2 mouse cellular contexts compared by ENCODE assay signal in the genomic region with DNA sequence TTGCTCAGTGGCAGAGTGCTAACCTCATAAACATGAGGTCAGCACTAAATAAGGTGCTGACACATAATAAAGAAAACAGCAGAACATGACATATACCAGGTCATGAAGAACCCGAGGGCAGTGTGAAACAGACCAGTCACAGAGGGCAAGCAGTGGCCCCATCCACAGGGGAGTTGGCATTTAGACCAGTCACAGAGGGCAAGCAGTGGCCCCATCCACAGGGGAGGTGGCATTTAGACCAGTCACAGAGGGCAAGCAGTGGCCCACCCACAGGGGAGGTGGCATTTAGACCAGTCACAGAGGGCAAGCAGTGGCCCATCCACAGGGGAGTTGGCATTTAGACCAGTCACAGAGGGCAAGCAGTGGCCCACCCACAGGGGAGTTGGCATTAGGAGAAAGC. TPM values are rescaled to one million over a fixed set of nuclear protein-coding genes. Genes with fewer than 3 reads are reported as not detected.
"Had no signal": no experiment of that assay in that cellular context is flagged by ENCODE, and none has a peak within 500 bp of the region (broad histone marks: within the 10 kb centered on the region; RNA-seq: fewer than 3 reads in every experiment).

No protein-coding gene starts in this region.

RNA-seq across cellular contexts. Expression of a gene that starts 50.0 kb away (rescaled TPM):
- total RNA-seq: megakaryocyte-erythroid progenitor cell, adult 5-6 weeks had no signal
- polyA plus RNA-seq: thymus, postnatal 0 days had no signal
